Mouse (Mus musculus) cerebellum, postnatal 14 days (tissue): ENCODE measurements around the gene Ssh2.

Experiments used
- DNase-seq, 2 experiments: peaks; one replicate each; pipeline ENCODE4 v3.0.0; 2021; ENCODE audit warnings: mixed read lengths in 2 of 2

Ssh2 gene

DNA sequence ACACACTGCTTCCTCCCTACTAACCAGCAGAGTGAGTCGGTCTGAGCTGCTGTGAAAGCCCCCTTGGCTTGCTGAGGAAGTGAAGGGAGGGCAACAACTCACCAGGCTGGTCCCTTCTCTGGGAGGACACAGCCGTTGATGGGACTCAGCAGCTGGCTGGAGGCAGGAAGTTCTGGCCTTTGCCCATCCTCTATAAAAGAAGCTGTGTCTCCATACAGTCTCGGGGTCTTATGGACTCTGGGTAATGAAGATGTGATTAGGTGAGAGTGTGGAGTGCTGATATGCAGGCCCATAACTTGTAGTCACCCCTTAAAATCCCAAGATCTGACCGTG lies 278.2 kb downstream of the Ssh2 start:
- DNase-seq, result no peak

DNA sequence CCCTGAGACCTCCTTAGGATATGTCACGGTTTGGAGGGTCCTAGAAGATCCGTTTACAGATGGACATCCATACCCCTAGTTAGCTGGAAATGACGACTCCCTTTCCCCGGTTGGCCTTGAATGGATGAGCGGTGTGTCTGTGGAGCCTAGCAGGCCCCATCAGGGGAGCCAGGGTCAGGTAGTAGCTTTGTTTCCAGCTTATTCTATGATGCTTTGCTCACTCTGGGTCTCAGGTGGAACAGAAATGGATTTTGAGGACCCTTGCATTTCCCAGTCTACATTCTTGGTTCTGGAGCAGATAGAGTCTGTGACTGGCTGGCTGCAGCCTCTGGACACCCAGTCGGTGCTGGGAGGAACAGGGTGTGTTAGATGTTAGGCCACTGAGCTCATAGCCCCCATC lies 278.7 kb downstream of the Ssh2 start:
- no peak for DNase-seq

DNA sequence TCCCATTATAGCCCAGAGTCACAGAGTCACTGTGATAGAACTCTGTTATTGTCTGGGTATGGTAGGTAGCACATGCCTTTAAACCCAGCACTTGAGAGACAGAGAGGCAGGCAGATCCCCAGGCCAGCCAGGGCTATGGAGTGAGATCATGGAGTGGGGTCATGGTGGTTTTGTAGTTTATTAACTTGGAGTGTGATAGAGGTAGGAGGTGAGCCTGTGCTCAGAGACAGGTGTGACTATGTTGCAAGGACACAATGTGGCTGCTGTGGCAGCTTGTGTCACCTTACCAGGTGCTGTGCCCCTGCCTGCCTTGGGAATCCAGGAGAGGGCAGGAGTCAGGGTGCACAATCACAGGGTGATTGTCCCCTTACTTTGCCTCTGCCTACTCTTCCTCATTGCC lies 279.4 kb downstream of the Ssh2 start:
- DNase-seq, result no peak

DNA sequence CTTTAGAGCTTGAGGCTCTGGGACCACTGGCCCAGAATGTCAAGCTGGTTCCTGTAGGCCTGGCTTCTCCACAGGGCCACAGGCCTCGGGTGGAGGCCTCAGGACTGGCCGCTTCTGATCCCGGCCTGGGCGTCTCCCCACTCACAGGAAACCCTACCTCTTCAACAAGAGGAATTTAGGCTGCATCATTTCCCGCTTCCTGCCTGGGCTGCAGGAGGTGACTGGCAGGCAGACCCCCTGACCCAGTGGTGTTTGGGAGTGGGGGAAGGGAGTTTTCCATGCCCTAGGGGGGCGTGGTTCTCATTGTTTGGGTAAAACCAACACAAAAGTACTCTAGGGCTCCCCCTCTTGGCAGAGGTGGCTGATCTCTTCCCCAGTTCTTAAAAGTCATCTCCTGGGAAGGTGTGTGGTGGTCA lies 281.3 kb downstream of the Ssh2 start:
- DNase-seq, result peak; percentile 48 to 69

DNA sequence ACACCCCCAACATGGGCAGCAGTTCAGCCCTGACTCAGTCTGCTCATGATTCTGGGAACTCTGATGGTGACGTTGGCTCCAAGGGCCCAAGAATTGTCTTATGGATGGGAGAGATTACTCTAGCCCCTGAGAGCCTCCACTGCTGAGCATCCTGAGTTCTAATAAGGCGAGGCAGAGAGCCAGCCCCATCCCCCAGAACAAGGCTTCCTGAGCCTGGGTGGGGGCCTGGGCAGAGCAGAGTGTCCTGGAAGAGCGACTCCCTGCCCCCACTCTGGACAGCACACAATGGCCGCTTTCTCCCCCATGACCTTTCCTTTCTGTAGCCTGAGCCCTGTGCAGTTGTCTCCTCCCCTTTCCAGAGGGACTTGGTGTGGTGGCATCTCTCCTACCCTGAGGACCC lies 281.8 kb downstream of the Ssh2 start:
- DNase-seq, result no peak

DNA sequence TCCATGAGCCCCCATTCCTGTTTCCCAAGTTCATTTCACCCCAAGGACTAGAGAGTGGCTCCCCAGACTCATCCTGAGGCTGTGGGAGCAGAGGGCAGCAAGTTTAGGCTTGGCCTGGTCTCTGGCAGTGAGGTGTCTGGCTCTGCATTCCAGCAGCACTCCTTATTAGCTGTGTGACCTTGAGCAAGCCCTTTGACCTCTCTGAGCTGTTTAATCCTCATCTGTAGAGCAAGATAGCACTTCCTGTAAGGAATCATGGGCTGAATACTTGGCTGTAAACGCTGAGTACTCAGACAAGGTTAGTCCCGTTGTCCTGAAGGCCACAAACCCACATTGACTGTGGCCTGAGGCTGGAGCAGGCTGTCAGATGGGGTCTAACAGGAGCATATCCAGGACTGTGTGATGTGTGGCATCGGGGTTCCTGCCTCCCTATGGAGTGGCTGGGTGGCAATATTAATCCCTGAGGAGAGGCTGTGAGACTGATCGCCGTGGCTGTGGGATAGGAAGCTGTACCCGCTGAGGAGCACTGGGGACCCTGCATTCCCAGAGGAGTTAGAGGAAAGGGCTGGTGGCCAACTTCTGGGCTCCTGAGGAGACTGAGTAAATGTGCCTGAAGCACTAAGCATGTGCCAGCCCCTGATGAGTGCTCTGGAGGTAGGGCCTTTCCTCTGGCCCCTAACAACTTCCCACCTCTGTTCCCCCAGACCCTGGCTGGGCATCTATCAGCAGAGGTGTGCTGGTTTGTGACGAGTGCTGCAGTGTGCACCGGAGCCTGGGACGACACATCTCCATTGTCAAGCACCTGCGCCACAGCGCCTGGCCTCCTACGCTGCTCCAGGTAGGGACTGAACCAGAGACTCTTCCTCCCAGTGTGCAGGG lies 282.4 kb downstream of the Ssh2 start:
- DNase-seq, result peak in 1 of 2 experiments; percentile 40

DNA sequence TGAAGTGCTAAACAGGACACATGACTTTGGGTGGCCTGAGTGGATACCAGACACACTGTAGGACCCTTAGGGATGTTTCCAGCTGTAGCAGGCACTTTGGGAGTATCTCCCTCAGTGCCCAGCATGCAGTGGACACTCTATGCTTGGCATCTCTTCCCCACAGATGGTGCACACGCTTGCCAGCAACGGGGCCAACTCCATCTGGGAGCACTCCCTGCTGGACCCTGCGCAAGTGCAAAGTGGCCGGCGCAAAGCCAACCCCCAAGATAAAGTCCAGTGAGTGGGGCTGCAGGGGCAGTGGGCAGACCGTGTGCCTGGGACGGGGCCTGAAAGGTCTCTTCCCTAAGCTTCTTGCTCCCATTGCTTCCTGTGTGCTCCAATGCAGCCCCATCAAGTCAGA lies 283.3 kb downstream of the Ssh2 start:
- peak; percentile 85 to 88 for DNase-seq

DNA sequence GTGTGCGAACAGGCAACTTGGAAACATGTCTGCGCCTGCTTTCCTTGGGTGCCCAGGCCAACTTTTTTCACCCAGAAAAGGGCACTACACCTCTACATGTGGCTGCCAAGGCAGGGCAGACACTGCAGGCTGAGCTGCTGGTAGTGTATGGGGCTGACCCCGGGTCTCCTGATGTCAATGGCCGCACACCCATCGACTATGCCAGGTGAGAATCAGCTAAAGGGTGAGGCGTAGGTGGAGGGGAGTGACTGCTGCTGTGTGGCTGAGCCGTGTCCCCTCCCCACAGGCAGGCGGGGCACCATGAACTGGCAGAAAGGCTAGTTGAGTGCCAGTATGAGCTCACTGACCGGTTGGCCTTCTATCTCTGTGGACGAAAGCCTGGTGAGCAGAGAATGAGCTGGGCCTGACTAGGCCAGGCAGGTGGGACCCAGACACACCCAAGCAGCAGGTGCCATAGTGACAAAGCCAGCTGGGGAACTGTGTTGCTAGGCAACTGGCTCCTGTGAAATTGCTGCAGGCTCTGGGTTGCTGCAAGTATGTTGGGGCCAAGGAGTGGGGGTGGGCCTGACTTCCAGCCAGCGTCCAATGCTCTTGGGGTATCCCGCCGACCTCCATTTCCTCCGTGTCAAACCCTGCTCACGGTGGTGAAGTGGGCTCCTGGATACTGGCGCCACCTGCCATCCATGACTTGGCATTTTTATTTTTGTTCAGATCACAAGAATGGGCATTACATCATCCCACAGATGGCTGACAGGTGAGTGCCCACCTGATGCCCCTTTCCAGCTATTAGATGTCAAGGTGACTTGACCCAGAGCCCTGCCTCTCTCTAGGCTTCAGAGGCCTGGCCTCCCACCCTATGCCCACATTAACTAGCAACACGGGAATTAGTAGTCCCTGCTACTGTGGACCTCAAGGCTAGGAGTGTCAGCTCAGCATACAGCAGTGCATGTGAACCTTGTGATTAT lies 284.6 kb downstream of the Ssh2 start:
- peak in 1 of 2 experiments; percentile 37 for DNase-seq

DNA sequence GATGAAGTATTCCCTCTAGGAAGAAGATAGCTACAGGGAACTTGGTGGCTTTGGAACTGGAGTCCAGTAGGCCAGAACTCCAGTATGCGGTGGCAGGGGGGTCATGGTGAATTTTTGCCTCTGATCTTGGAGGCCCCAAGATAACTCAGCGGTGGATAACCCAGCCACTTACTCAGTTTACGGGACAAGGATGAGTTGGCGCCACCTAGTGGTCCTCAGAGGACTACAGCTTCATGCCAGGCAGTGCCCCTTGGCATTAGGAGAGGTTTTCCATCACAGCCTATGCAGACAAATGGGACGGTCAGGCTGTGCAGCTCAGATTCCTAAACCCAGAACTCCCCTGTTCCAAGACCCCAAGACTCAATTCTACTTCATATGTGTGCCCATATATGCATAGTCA lies 285.3 kb downstream of the Ssh2 start:
- peak; percentile 88 to 90 for DNase-seq

DNA sequence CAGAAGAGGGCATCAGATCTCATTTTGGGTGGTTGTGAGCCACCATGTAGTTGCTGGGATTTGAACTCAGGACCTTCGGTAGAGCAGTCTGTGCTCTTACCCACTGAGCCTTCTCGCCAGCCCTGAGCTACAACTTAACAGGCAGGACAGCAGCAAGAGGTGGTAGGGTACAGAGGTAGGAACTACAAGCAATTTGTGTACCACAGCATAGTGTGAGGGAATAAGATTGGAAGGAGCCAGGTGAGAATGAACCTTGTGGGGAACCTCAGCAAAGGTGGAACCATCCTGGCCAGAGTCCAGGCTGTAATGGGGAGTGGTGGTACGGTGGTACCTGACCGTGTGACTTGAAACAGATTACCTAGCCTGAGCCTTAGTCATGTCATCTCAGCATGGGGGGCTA lies 285.9 kb downstream of the Ssh2 start:
- no peak for DNase-seq

DNA sequence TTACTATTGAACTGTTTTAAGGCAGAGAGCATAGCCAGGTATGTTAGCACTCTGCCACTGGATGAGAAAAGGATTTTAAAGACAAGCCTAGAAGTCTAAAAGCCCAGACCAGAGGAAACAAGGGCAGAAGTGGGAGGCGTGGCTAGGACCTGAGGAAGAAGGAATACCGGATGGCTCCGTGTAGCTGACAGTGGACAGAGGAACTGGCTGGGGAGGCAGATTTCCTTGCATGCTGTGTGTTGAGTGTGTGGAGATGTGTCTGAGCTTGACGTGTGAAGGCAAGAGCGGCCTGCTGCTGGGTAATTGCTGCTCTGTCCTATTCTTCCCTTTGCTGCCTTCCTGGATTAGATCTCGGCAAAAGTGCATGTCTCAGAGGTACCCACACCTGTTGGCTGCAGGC lies 286.4 kb downstream of the Ssh2 start:
- DNase-seq, result no peak

DNA sequence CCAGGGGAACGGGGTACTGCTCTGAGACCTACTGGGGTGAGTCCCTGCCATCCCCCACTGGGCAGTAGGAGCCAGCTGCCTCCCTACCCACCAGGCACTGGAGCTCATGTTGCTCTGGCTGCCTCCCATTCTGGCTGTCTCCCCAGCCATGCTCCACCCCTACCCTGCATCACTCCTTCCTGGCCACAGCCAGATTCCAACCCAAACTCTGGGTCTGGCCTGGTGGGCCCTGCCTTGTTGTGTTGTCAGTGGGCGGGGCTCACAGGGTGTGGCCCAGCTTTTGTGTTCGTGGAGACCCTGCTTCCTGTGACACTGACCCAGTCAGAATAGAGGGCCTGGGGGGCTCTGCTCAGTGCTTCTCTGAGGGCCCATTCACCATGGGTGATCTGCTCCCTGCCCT lies 287.4 kb downstream of the Ssh2 start:
- no peak for DNase-seq

DNA sequence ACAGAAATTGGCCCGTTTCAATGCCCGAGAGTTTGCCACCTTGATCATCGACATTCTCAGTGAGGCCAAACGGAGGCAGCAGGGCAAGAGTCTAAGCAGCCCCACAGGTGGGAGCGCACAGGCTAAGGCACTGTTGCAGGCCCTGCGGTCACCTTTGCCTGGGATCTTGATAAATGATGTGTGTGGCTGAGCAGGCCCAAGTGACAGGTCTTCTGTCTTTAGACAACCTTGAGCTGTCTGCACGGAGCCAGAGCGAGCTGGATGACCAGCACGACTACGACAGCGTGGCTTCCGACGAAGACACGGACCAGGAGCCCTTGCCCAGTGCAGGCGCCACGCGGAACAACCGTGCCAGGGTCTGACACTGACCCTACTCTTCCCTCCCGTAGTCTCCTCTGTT lies 288.3 kb downstream of the Ssh2 start:
- no peak for DNase-seq

DNA sequence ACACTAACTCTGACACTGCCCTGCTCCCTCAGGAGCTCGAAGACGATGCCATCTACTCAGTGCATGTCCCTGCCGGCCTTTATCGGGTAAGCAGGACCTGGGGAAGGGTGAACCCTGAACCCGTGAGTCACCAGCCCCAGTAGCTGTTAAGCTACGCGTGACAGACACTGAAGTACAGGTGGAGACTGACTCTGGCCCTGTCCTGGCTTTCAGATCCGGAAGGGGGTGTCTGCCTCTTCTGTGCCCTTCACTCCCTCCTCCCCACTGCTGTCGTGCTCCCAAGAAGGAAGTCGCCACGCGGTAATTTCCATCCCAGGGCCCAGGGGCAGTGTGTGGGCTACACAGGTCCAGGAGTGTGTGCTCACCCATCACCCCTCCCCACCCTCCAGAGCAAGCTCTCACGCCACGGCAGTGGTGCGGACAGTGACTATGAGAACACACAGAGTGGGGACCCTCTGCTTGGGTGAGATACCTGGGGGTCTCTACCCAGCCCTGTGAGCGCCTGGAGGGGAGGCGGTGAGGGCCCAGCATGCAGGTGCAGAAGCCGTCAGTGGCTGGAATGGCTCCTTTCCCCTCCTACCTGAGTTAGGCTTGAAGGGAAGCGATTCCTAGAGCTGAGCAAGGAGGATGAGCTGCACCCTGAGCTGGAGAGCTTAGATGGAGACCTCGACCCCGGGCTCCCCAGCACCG lies 289.3 kb downstream of the Ssh2 start:
- DNase-seq, result no peak

DNA sequence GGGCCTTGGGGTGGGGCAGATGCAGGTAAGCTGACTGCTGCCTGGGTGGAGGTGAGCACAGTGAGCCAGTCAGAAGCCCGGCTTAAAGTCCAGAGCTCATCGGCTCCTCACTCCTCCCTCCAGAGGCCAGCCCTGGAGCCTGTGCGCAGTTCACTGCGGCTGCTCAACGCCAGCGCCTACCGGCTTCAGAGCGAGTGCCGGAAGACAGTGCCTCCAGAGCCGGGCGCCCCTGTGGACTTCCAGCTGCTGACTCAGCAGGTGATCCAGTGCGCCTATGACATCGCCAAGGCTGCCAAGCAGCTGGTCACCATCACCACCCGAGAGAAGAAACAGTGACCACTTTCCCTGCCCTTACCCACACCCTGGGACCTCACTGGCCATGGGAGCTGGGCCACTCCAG lies 290.2 kb downstream of the Ssh2 start:
- DNase-seq, result no peak

DNA sequence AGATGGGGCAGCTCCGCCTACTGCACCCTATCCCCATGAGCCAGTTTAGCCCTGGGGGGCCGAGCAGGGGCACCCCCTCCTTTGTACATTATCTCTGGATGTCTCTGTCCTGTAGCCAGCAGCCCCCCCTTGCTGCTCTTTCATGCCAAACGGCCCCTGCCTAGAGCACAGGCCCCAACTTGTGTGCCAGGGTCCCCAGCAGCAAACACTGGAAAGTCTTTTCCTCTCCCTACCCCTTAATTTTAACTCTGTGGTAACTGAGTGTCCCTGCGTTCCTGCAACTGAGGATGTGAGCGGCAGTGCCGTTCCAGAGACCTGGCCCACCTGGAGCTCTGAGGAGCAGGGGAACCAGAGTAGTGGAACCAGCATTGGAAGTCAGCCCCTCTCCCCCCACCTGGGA lies 290.9 kb downstream of the Ssh2 start:
- DNase-seq, result no peak

DNA sequence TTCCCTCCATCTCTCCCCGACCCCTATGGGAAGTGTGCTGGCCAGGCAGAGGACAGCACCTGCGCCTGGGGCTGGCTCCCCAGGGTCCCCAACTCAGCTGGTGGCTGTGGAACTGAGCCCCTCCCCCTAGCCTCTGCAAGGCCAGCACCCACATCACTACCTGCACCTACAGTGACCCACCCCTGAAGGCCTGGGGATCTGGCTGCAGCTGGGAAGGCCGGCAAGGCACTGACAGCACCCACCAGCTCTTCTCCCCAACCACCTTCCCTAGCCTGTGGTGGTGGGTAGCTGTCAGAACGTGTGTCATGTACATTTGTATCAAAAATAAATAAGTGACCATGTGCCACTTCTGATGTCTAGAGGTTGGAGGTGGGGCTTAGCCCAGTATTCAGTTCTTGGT lies 291.3 kb downstream of the Ssh2 start:
- DNase-seq, result no peak

DNA sequence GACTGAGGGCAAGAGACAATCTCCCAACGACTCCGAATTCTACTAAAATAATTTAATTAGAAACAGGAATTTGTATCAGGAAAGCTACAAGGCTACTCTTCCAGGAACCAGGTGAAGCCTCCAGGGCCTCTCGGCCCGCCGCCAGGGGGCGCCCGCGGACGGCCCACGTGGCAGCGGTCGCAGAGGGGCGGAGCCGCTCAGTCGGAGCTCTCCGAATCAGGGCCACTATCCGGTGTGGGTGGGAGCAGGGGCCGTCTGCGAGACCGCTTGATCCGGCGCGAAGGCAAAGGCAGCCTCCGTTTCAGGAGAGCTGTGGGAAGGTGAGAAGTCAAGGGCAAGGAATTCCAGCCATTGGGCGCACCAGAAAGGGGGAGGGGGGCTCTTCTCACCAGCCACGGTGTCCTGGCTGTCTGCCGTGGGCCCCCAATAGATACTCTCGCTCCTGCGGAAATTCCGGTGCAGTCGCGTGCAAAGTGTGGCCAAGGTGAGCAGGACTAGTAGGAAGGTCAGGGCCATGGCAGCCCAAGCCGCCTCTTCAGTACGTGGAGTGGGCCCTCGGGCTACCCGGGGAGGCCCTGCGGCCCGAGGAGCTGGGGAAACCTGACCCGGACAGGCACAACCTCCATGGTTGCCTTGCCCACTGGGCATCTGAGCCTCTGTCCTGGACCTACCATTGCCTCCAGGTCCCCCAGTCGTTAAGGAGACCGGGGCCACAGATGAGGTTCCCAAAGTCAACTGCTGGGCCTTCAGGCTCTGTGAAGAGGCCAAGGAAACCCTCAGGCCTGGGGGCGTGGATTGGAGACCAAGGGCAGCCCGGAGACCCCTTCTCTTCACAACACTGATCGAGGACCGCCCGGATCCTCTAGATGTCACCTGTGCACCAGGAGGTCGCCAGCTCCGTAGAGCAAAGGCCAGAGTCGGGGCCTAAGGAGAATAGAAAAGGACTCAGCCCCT lies 292.3 kb downstream of the Ssh2 start:
- DNase-seq, result peak; percentile 86 to 89
